Mouse (Mus musculus) kidney, adult 2 months (tissue): ENCODE measurements around the gene Hoxc5. TPM values are rescaled to one million over a fixed set of nuclear protein-coding genes. Genes with fewer than 3 reads are reported as not detected.

Source experiments
- DNase-seq: peaks from one replicate; pipeline ENCODE4 v3.0.0; 2021
- H3K27ac ChIP-seq: fragments of 200-500 bp; 2 replicates; pipeline ENCODE4 v1.5.1; 2012; ENCODE audit warnings: low read depth, low read length, control low read depth, inconsistent platforms; ENCODE audit not compliant: insufficient read depth
- H3K27me3 ChIP-seq: fragments of 200-500 bp; replicated peaks from 2 replicates; pipeline ENCODE4 v1.6.1; 2012; ENCODE audit warnings: mild to moderate bottlenecking, moderate library complexity, low read length, inconsistent platforms; ENCODE audit not compliant: control insufficient read depth, insufficient read depth
- H3K36me3 ChIP-seq: fragments of 200-500 bp; 2 replicates; pipeline ENCODE4 v1.6.1; 2012; ENCODE audit warnings: mild to moderate bottlenecking, moderate library complexity, low read length, inconsistent platforms; ENCODE audit not compliant: control insufficient read depth, insufficient read depth
- H3K4me1 ChIP-seq: fragments of 200-500 bp; 2 replicates; pipeline ENCODE4 v1.6.1; 2011; ENCODE audit warnings: low read length; ENCODE audit not compliant: control insufficient read depth, insufficient read depth
- H3K4me3 ChIP-seq: fragments of 200-500 bp; 2 replicates; pipeline ENCODE4 v1.5.1; 2011; ENCODE audit warnings: mild to moderate bottlenecking, low read depth, low read length, control low read depth; ENCODE audit not compliant: insufficient read depth
- CTCF ChIP-seq: fragments of 200-500 bp; conservative IDR thresholded peaks from 2 replicates; pipeline ENCODE4 v1.5.1; 2011; ENCODE audit warnings: low read depth, mild to moderate bottlenecking, control low read depth, low read length, moderate library complexity, mixed read lengths; ENCODE audit not compliant: insufficient read depth, insufficient read length
- POLR2A ChIP-seq: fragments of 200-500 bp; IDR thresholded peaks from one replicate; pipeline ENCODE4 v1.6.1; 2011; ENCODE audit warnings: low read depth, low read length, control low read depth
- WGBS: fragments of 180-500 bp; shearing (Covaris S2); methylation state at CpG from one replicate; pipeline ENCODE4 v1.1.7; 2018; 5-methylcytosine and 5-hydroxymethylcytosine counted together
- polyA plus RNA-seq: library from polyadenylated mRNA; depleted of rRNA; stranded (reverse); fragments of >200 nt; gene quantifications from 2 replicates; pipeline ENCODE4 v1.2.3, GENCODE M21; 2012

The Hoxc5 gene
- polyA plus RNA-seq, 1 experiment = 4.0 TPM

DNA sequence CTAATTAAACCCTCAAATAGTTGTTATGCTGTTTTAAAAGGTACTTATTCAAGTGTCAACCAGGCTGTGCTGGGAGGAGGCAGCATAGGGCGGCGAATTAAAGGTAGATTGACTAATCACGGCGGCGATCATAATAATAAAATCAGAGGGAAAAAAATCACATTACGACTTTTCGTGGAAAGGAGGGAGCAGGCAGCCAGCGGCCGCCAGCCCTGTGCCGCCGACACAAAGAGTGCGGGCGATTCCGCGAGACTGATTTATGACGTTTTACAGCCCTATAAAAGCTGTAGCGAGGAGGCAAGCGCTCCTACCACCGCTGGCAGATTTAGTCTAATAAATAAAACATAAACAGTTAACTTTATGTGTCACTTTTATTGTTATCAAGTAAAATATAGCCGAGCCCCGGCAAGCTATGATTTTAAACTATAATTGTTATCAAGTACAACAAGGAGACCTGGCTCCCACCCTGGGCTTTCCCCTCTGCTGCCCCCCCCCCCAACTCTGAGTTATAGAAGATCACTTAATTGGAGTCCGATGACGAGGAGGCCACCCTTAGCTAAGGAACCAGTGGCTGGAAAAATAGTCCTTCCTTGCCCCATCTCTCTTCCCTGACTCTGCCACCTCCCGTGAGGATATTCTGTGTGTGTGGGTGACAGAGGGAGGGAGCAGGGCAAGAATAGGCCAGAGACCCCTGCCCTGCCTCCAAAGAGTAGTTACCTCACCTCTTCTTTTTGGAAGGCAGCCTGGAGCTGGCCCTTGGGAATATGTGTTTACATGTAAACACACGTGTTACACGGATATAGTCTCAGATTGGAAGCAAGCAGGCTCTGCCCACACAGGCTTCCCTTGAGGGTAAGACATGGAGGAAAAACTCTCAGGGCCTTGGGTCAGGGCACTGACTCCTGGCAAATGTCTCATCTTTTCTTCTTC lies 65.7 kb downstream of the Hoxc5 start:
- DNase-seq = no peak
- H3K27me3 ChIP-seq = no peaks in the 10 kb centered on the region; the same call in 1 of the 2 replicates
- no peaks in the 10 kb centered on the region for H3K4me1 ChIP-seq
- TF ChIP-seq CTCF (no peak), POLR2A (no peak)
- WGBS = 33% methylated on average over 26 of the region's 26 CpGs
- no peak overlapping the region for H3K4me3 ChIP-seq
- no peaks in the 10 kb centered on the region for H3K36me3 ChIP-seq
- no peak overlapping the region for H3K27ac ChIP-seq

DNA sequence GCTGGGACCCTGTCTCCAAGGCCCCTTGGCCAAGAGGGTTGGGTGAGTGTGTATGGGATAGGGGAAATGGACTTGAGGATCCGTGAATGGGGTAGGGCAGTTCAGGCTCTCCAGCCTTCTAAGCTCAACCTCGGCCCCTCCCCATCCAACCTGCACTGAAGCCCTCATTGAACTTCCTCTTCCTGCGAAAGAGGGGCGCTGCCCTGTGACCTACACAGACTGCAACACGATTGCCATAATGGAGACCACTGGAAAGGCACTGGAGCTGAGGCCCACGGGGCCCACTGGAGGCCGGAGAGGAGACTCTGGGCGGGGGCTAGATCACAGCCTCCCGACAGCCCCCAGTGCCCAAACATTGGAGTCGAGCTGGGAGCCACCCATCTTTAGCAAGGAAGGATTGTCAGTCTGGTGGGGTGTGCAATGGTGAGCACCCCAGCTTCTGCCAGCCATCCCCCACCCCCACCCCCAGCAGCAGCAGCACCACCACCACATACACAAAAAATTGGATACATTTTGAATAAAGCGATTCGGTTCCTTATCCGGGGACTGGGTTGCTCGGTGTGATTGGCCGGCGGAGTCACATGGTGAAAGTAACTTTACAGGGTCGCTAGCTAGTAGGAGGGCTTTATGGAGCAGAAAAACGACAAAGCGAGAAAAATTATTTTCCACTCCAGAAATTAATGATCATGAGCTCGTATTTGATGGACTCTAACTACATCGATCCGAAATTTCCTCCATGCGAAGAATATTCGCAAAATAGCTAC lies 67.0 kb downstream of the Hoxc5 start:
- Histone ChIP-seq H3K36me3 (no peaks in the 10 kb centered on the region), H3K27ac (no peak overlapping the region), H3K27me3 (no peaks in the 10 kb centered on the region; the same call in 1 of the 2 replicates), H3K4me3 (peak overlapping the region; percentile 53), H3K4me1 (no peaks in the 10 kb centered on the region)
- DNase-seq = peak; percentile 40
- TF ChIP-seq CTCF = no peak
- TF ChIP-seq POLR2A = no peak
- WGBS = 24% methylated on average over 24 of the region's 24 CpGs

GRCm38 (mm10) chr15:103034807-103035547 lies 67.7 kb downstream of the Hoxc5 start:
- Histone ChIP-seq H3K27me3 (no peaks in the 10 kb centered on the region; the same call in 1 of the 2 replicates), H3K4me1 (no peaks in the 10 kb centered on the region), H3K27ac (no peak overlapping the region), H3K4me3 (peak overlapping the region; percentile 53), H3K36me3 (no peaks in the 10 kb centered on the region)
- DNase-seq = no peak
- WGBS = 14% methylated on average over 34 of the region's 34 CpGs
- no peak for TF ChIP-seq CTCF
- TF ChIP-seq POLR2A = no peak

GRCm38 (mm10) chr15:103035548-103035881 lies 68.3 kb downstream of the Hoxc5 start:
- Histone ChIP-seq H3K4me3 (no peak overlapping the region), H3K27ac (no peak overlapping the region)
- 34% methylated on average over 14 of the region's 14 CpGs for WGBS

GRCm38 (mm10) chr15:103037579-103037978 lies 70.3 kb downstream of the Hoxc5 start:
- DNase-seq = no peak
- H3K4me3 ChIP-seq = no peak overlapping the region
- H3K27me3 ChIP-seq = no peaks in the 10 kb centered on the region
- no peaks in the 10 kb centered on the region for H3K36me3 ChIP-seq
- 83% methylated on average over 1 of the region's 1 CpGs for WGBS
- H3K4me1 ChIP-seq = peaks cover 5% of the 10 kb centered on the region; the same call in 1 of the 2 replicates
- H3K27ac ChIP-seq = no peak overlapping the region
- TF ChIP-seq CTCF (no peak), POLR2A (no peak)

More at GRCm38 (mm10) chr15:103035548-103035881, 68.3 kb downstream of the Hoxc5 start:
- H3K4me1 ChIP-seq = no peaks in the 10 kb centered on the region
- no peaks in the 10 kb centered on the region for H3K36me3 ChIP-seq
- TF ChIP-seq POLR2A = no peak
- no peak for TF ChIP-seq CTCF
- no peak for DNase-seq
- H3K27me3 ChIP-seq = no peaks in the 10 kb centered on the region

GRCm38 (mm10) chr15:103038701-103039480 lies 71.6 kb downstream of the Hoxc5 start:
- DNase-seq = no peak
- Histone ChIP-seq H3K27me3 (no peaks in the 10 kb centered on the region), H3K4me3 (no peak overlapping the region), H3K36me3 (no peaks in the 10 kb centered on the region), H3K4me1 (peaks cover 5% of the 10 kb centered on the region; the same call in 1 of the 2 replicates), H3K27ac (no peak overlapping the region)
- WGBS = 85% methylated on average over 10 of the region's 10 CpGs
- TF ChIP-seq POLR2A = no peak
- no peak for TF ChIP-seq CTCF
